Mouse (Mus musculus) cerebellum, adult 11 months (tissue): ENCODE results near the gene Rab6a.

Experiments
- DNase-seq: peaks from one replicate; pipeline ENCODE4 v3.0.0; 2022

Gene Rab6a

DNA sequence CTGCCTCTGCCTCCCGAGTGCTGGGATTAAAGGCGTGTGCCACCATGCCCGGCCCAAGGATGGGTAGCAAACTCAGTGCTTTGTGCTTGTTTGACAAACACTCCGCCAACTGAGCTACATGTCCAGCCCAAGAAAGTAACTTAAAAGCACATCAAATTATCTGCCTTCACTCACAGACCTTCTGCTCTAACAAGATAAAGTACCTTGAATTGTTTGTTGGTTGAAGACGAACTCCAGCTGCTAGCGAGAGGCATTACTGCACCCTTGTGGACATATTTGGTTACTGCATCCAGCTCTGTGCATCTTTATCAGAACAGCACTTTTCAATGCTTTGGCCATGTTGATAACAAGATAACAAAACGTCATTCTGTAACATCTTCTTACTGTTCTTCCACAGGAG, 77.3 kb downstream of the Rab6a start:
- DNase-seq: no peak

DNA sequence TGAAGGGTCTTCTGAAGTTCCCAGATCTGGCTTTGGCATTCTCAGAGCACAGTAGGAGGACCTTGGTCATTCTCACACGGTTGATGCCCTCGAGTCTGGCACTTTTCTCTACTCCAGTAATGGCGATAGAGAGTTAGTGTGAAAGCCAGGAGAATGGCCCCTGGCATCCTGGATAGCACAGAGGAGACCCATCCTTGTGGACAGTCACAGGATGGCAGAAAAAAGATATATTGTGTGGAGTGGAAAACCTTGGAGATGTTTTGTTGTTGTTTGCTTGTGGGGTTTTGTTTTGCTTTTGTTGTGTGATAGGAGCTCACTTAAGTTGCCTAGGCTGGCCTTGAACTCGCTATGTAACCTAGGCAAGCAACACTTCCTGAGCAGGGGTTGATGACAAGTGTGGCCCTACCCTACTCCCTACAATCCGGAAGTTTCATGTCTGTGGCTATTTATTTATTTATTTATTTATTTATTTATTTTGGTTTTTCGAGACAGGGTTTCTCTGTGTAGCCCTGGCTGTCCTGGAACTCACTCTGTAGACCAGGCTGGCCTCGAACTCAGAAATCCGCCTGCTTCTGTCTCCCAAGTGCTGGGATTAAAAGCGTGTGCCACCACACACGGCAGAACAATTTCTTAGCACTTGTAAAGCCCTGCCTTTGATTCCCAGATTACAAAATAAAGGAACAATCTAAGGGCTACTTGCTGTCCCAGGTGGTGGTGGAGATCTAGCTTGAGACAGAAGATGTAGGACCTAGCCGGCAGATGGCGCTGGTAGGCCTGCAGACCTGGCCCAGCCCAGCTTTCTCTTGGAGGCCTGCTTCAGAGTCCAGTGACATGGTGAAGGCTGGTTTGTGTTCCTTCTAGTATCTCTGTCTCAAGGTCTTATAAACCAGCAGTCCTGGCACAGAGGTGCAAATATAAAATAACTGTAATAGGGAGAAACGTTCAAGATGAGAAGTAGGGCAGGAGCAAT, 78.1 kb downstream of the Rab6a start:
- peak; percentile 72 for DNase-seq

DNA sequence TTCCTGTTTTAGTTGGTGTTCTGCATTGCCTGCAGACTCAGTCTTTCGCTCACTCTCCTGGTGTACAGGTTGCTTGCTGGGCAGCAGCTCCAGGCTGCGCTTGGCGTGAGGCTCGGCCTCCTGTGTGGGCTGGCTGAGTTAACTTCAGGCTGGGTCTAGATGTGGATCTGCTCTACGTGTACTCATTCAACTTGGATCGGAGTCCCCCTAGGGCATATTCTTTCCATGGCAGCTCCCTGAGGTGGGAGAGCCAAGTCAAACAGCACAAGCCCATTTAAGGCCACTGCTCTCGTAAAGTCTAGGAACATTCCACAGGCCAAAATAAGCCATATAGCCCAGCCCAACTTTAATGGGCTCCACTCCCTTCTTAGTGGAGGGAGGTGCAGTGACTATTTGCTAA, 81.3 kb downstream of the Rab6a start:
- DNase-seq: no peak
